ENCODE assay signal across 8 mouse cellular contexts in the genomic region with DNA sequence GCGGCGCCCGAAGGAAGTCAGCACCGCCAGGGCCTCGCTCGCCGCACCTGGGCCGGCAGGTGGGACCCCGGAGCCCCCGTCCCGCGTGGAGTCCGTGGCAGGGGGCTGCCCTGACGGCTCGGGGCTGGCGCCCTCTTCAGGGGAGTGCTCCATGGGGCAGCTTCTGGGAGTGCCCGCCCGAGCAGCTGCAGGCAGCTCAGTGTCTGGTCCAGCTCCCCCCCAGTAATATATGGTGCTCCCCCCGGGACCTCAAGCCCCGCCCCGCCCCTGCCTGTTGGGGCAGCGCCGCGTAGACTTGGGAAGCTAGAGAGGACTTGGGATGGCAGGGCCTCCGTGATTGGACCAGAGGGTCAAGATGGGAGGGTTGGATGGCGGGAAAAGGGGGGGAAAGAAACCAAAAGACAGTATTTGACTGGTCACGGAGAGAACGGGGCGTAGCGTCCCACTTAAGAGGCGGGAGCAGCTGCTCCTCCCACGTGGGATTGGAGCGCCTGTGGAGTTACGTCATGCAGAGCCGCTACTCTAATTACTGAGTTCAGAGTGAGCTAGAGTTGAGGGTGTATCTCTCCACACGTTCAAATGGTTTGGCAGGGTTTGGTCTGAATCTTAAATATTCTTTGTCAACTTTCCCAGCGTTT. TPM values are rescaled to one million over a fixed set of nuclear protein-coding genes. Genes with fewer than 3 reads are reported as not detected.
A peak's percentile ranks its signal among the peaks of the same experiment; 100 is the strongest.
DNase-seq lines count a peak whose midpoint lies in the region; ATAC-seq and TF ChIP-seq lines count a peak whose summit lies in the region.

A gene (minus strand): TSS at position 201 of the 638 bp plus-strand sequence.

- H3K36me3 ChIP-seq in E14TG2a.4 (ENCODE audit: insufficient read depth, low read length): peaks cover 26% of the 10 kb centered on the region
- no peaks in the 10 kb centered on the region for H3K36me3 ChIP-seq in forebrain, embryonic 12.5 days (replicated peaks)
- peaks cover 10% of the 10 kb centered on the region for H3K36me3 ChIP-seq in heart, postnatal 0 days (replicated peaks; ENCODE audit: control insufficient read depth, insufficient read depth, low read length)
- no peaks in the 10 kb centered on the region; the same call in 1 of the 2 replicates for H3K36me3 ChIP-seq in liver, embryonic 16.5 days (ENCODE audit: control insufficient read depth, insufficient read depth)
- 0 out of 2 replicates have a peak, but pooled peaks cover 4% of the 10 kb centered on the region for H3K36me3 ChIP-seq in neural tube, embryonic 13.5 days

- H3K9ac ChIP-seq in forebrain, embryonic 12.5 days: peak within 1 kb of the TSS; percentile 75
- H3K9ac ChIP-seq in heart, postnatal 0 days (replicated peaks; ENCODE audit: low read depth, low read length): peak within 1 kb of the TSS; percentile 77
- peak within 1 kb of the TSS; percentile 94 for H3K9ac ChIP-seq in liver, embryonic 16.5 days (ENCODE audit: low read depth, low read length)
- peak within 1 kb of the TSS; percentile 81 for H3K9ac ChIP-seq in neural tube, embryonic 13.5 days

- peak within 1 kb of the TSS; percentile 50 for H3K27ac ChIP-seq in forebrain, embryonic 12.5 days
- peak within 1 kb of the TSS; percentile 87 for H3K27ac ChIP-seq in heart, postnatal 0 days (ENCODE audit: low read depth)
- H3K27ac ChIP-seq in liver, embryonic 16.5 days (ENCODE audit: low read length): peak within 1 kb of the TSS; percentile 87
- peak within 1 kb of the TSS; percentile 80 for H3K27ac ChIP-seq in neural tube, embryonic 13.5 days (replicated peaks)

- WGBS in forebrain, embryonic 12.5 days: under 1% methylated on average over 37 of the region's 37 CpGs
- WGBS in heart, postnatal 0 days: under 1% methylated on average over 35 of the region's 37 CpGs
- WGBS in liver, embryonic 16.5 days (ENCODE audit: insufficient replicate concordance): 0% methylated on average over 37 of the region's 37 CpGs
- under 1% methylated on average over 37 of the region's 37 CpGs for WGBS in neural tube, embryonic 13.5 days

- peak; percentile 96 for ATAC-seq in forebrain, embryonic 12.5 days (ENCODE audit: low FRiP score)
- peak; percentile 97 for ATAC-seq in heart, postnatal 0 days (ENCODE audit: insufficient read depth, low read depth)
- peak; percentile 97 for ATAC-seq in liver, embryonic 16.5 days (ENCODE audit: low read depth)
- ATAC-seq in neural tube, embryonic 13.5 days (ENCODE audit: low read depth): peak; percentile 94

- H3K4me1 ChIP-seq in E14TG2a.4 (replicated peaks; ENCODE audit: low read depth, low read length): peaks cover 29% of the 10 kb centered on the region
- H3K4me1 ChIP-seq in forebrain, embryonic 12.5 days: peaks cover 25% of the 10 kb centered on the region
- H3K4me1 ChIP-seq in heart, postnatal 0 days (ENCODE audit: control insufficient read depth, insufficient read depth): no peaks in the 10 kb centered on the region
- H3K4me1 ChIP-seq in liver, embryonic 16.5 days (ENCODE audit: control insufficient read depth, low read depth, low read length): peaks cover 18% of the 10 kb centered on the region
- H3K4me1 ChIP-seq in neural tube, embryonic 13.5 days (replicated peaks): peaks cover 19% of the 10 kb centered on the region

- H3K4me2 ChIP-seq in forebrain, embryonic 12.5 days: peak within 1 kb of the TSS; percentile 100
- H3K4me2 ChIP-seq in heart, postnatal 0 days (ENCODE audit: low read depth, low read length): peak within 1 kb of the TSS; percentile 98
- H3K4me2 ChIP-seq in liver, embryonic 16.5 days (ENCODE audit: low read depth, low read length): peak within 1 kb of the TSS; percentile 100
- peak within 1 kb of the TSS; percentile 99 for H3K4me2 ChIP-seq in neural tube, embryonic 13.5 days

- no peaks in the 10 kb centered on the region for H3K9me3 ChIP-seq in E14TG2a.4 (ENCODE audit: low read length)
- H3K9me3 ChIP-seq in forebrain, embryonic 12.5 days: no peaks in the 10 kb centered on the region
- H3K9me3 ChIP-seq in heart, postnatal 0 days (replicated peaks; ENCODE audit: control insufficient read depth, low read length): no peaks in the 10 kb centered on the region
- no peaks in the 10 kb centered on the region for H3K9me3 ChIP-seq in liver, embryonic 16.5 days (replicated peaks; ENCODE audit: control insufficient read depth, low read length)
- H3K9me3 ChIP-seq in neural tube, embryonic 13.5 days: no peaks in the 10 kb centered on the region

- TF ChIP-seq CTCF in E14TG2a.4 (conservative IDR thresholded peaks at IDR 0.05; ENCODE audit: low read length): no peak
- peak; percentile 35; the same call in 1 of the 2 replicates for TF ChIP-seq CTCF in heart, postnatal 0 days (IDR thresholded peaks at IDR 0.05; ENCODE audit: low read depth)

- peak within 1 kb of the TSS; percentile 98 for H3K4me3 ChIP-seq in E14TG2a.4 (replicated peaks; ENCODE audit: low read length)
- peak within 1 kb of the TSS; percentile 66 for H3K4me3 ChIP-seq in forebrain, embryonic 12.5 days (replicated peaks)
- H3K4me3 ChIP-seq in heart, postnatal 0 days (ENCODE audit: low read depth, low read length): peak within 1 kb of the TSS; percentile 93
- H3K4me3 ChIP-seq in liver, embryonic 16.5 days (ENCODE audit: low read depth, low read length): peak within 1 kb of the TSS; percentile 88
- H3K4me3 ChIP-seq in neural tube, embryonic 13.5 days: peak within 1 kb of the TSS; percentile 76

- DNase-seq in c-Kit-positive CD71-positive TER-119-positive erythroid progenitor cells, embryonic 14.5 days (ENCODE audit: low spot score): peak; percentile 99
- peak; percentile 100 for DNase-seq in heart, postnatal 0 days (ENCODE audit: low spot score)
- DNase-seq in kidney, postnatal 4 days: peak; percentile 89 to 95
- peak; percentile 90 for DNase-seq in testis, postnatal 10 days (ENCODE audit: low spot score)

- peaks cover 14% of the 10 kb centered on the region; the same call in 1 of the 2 replicates for H3K27me3 ChIP-seq in E14TG2a.4 (ENCODE audit: insufficient read depth, low read length)
- H3K27me3 ChIP-seq in forebrain, embryonic 12.5 days: peaks cover 68% of the 10 kb centered on the region
- H3K27me3 ChIP-seq in heart, postnatal 0 days (ENCODE audit: control insufficient read depth, insufficient read depth, low read length): no peaks in the 10 kb centered on the region
- H3K27me3 ChIP-seq in liver, embryonic 16.5 days (ENCODE audit: control insufficient read depth, insufficient read depth, low read depth, low read length): no peaks in the 10 kb centered on the region
- peaks cover 9% of the 10 kb centered on the region for H3K27me3 ChIP-seq in neural tube, embryonic 13.5 days

- 0 out of 2 replicates have a peak, but pooled peaks have one; percentile 24 for TF ChIP-seq EP300 in heart, postnatal 0 days (IDR thresholded peaks at IDR 0.05; ENCODE audit: low read depth)

RNA-seq across cellular contexts. Expression of the gene that starts here (rescaled TPM):
- 11.2 and 13.8 TPM in 2 replicates for polyA plus RNA-seq in forebrain, embryonic 12.5 days (2016; fragmentation: Nextera tagmentation; extraction: Ambion mirVana)
- total RNA-seq in heart, postnatal 0 days (2014; rRNA removed; ENCODE audit: low replicate concordance): 38.2 and 41.5 TPM in 2 replicates
- 12.6 and 13.0 TPM in 2 replicates for polyA plus RNA-seq in heart, postnatal 0 days (2015; fragmentation: Nextera tagmentation; extraction: Ambion mirVana)
- polyA plus RNA-seq in liver, embryonic 16.5 days (2015; fragmentation: Nextera tagmentation; extraction: Ambion mirVana): 10.3 and 10.5 TPM in 2 replicates
- 31.5 and 35.1 TPM in 2 replicates for polyA plus RNA-seq in neural tube, embryonic 13.5 days (2015; fragmentation: Nextera tagmentation; extraction: Ambion mirVana)

Comparison
In these comparisons a context has a peak if more than half of its experiments do, and no peak if none do; other contexts are left out.
1. Peak in every context shown above with its lines: DNase-seq, ATAC-seq, H3K4me3 ChIP-seq and H3K27ac ChIP-seq.